Mouse (Mus musculus) thymus, adult 2 months (tissue): Measurements from ENCODE around the gene Gm10645. TPM values are rescaled to one million over a fixed set of nuclear protein-coding genes. Genes with fewer than 3 reads are reported as not detected.
A peak's percentile ranks its signal among the peaks of the same experiment; 100 is the strongest.

Source experiments
- DNase-seq: peaks from one replicate; pipeline ENCODE4 v3.0.0; 2021
- H3K27ac ChIP-seq: fragments of 200-500 bp; 2 replicates; pipeline ENCODE4 v1.5.1; 2012; ENCODE audit warnings: low read length, control low read depth; ENCODE audit not compliant: control insufficient read depth, insufficient read depth
- H3K27me3 ChIP-seq: fragments of 200-500 bp; 2 replicates; pipeline ENCODE4 v1.6.1; 2012; ENCODE audit warnings: mild to moderate bottlenecking, low read length, moderate library complexity, mixed read lengths; ENCODE audit not compliant: control insufficient read depth, insufficient read depth
- H3K36me3 ChIP-seq: fragments of 200-500 bp; 2 replicates; pipeline ENCODE4 v1.6.1; 2012; ENCODE audit warnings: mild to moderate bottlenecking, low read length, moderate library complexity; ENCODE audit not compliant: control insufficient read depth, insufficient read depth
- H3K4me1 ChIP-seq: fragments of 200-500 bp; replicated peaks from 2 replicates; pipeline ENCODE4 v1.6.1; 2012; ENCODE audit warnings: low read length; ENCODE audit not compliant: control insufficient read depth, insufficient read depth
- H3K4me3 ChIP-seq: fragments of 200-500 bp; 2 replicates; pipeline ENCODE4 v1.5.1; 2012; ENCODE audit warnings: mild to moderate bottlenecking, low read length, control low read depth, moderate library complexity; ENCODE audit not compliant: control insufficient read depth, insufficient read depth
- CTCF ChIP-seq: fragments of 200-500 bp; IDR thresholded peaks from 2 replicates; pipeline ENCODE4 v1.5.1; 2012; ENCODE audit warnings: mild to moderate bottlenecking, control low read depth, low read length, moderate library complexity, borderline replicate concordance; ENCODE audit not compliant: control insufficient read depth, poor library complexity, insufficient read depth; ENCODE audit errors: extremely low read depth
- POLR2A ChIP-seq: fragments of 200-500 bp; IDR thresholded peaks from 2 replicates; pipeline ENCODE4 v1.6.1; 2012; ENCODE audit warnings: mild to moderate bottlenecking, low read length, control low read depth, moderate library complexity; ENCODE audit not compliant: control insufficient read depth, poor library complexity, insufficient read depth; ENCODE audit errors: extremely low read depth
- WGBS: fragments of 180-500 bp; shearing (Covaris S2); methylation state at CpG from one replicate; pipeline ENCODE4 v1.1.7; 2018; 5-methylcytosine and 5-hydroxymethylcytosine counted together
- polyA plus RNA-seq: library from polyadenylated mRNA; depleted of rRNA; stranded (reverse); fragments of >200 nt; gene quantifications from 2 replicates; pipeline ENCODE4 v1.2.3, GENCODE M21; 2012

Gm10645 gene
- polyA plus RNA-seq, 1 experiment, result 0.86 TPM

DNA sequence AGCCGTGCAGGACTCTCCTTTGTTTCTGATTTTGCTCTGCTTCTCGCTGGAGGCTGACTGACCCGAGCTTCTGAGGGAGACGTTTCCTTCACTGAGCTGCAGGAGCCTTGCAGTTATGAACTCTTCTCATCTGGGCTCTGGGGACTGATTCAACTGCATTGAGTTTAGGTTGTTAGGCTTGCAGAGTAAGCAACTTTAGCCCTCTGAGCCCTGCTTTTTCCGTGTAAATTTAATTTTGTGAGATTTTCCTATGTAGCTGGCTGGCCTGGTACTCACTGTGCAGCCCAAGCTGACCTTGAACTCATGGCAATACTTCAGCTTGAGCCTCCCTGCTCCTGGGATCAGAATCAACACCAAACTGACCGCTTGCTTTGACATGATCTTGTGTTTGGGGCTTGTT is 4.9 kb upstream of the Gm10645 start:
- 48% methylated on average over 6 of the region's 6 CpGs for WGBS

DNA sequence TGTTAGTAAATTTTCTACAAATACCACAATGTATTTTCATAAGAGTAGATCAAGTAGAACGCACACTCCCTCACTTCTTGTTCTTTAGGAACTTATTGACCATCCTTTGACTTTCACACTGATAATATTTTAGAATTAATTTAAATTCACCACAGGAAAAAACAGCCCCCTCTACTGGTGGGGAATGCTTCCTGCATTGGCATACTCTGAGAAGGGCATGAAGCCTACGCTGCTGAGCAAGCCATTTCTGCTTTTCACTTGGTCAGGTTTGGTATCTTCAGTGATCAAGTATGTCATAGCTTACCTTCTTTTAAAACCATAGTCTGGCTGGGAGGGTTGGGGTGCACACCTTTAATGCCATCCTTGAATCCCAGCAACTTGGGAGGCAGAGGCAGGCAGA is 3.7 kb upstream of the Gm10645 start:
- no peak for DNase-seq
- WGBS, result 77% methylated on average over 2 of the region's 2 CpGs
- TF ChIP-seq CTCF (no peak), POLR2A (no peak)

More for the DNA sequence above, 4.9 kb upstream of the Gm10645 start:
- DNase-seq, result no peak
- Histone ChIP-seq H3K27ac (no peak overlapping the region), H3K36me3 (no peaks in the 10 kb centered on the region), H3K4me3 (no peak overlapping the region), H3K4me1 (peaks cover under 1% of the 10 kb centered on the region; the same call in 1 of the 2 replicates), H3K27me3 (peaks cover 3% of the 10 kb centered on the region; the same call in 1 of the 2 replicates)
- no peak for TF ChIP-seq POLR2A
- no peak for TF ChIP-seq CTCF

DNA sequence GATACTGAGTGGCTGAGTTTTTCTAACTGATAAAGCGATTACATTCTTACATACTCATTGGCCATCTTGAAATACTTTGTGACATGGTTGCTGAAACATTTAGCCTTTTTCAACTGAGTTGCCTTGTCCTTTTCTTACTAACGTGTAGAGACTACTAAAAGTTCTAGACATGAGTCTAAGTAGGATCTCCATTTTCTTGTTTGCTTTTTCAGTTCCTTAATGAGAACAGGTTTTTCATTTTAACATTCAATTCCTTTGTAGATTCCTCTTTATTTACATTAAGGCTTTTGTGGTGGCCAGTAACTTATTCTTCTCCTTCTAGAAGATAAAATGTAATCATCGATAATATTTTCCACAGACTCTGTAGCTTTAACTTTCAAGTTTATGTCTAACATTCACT is 3.2 kb upstream of the Gm10645 start:
- DNase-seq, result no peak
- Histone ChIP-seq H3K27me3 (peaks cover 3% of the 10 kb centered on the region; the same call in 1 of the 2 replicates), H3K4me1 (peaks cover 5% of the 10 kb centered on the region; the same call in 1 of the 2 replicates), H3K4me3 (no peak overlapping the region), H3K36me3 (no peaks in the 10 kb centered on the region), H3K27ac (no peak overlapping the region)
- TF ChIP-seq CTCF (no peak), POLR2A (no peak)
- WGBS, result 91% methylated on average over 3 of the region's 3 CpGs

More for the DNA sequence above, 3.7 kb upstream of the Gm10645 start:
- Histone ChIP-seq H3K36me3 (no peaks in the 10 kb centered on the region), H3K27me3 (peaks cover 3% of the 10 kb centered on the region; the same call in 1 of the 2 replicates), H3K4me1 (peaks cover 5% of the 10 kb centered on the region; the same call in 1 of the 2 replicates), H3K27ac (no peak overlapping the region), H3K4me3 (no peak overlapping the region)

DNA sequence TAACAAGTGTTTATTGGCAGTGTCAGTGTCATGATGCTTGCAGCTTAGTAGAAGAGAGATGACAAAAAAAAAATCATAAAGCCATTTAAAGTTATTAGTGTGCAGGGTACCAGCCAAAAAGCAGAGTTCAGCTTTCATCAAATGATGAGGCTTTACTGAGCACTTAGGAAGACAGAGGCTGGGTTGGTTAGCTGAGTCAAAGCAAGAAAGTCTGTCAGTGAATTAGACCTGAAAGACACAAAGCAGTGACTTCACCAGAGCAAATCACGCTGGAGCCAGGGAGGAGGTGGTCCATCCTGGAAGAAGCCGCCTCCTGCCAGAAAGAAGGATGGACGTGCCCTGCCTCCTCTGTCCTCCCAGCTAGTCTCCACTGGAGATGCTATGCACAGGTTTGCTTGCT is 2.0 kb upstream of the Gm10645 start:
- no peak overlapping the region for H3K27ac ChIP-seq
- WGBS, result 92% methylated on average over 3 of the region's 3 CpGs
- peaks cover 5% of the 10 kb centered on the region; the same call in 1 of the 2 replicates for H3K4me1 ChIP-seq
- H3K36me3 ChIP-seq, result no peaks in the 10 kb centered on the region
- no peak overlapping the region for H3K4me3 ChIP-seq
- H3K27me3 ChIP-seq, result peaks cover 3% of the 10 kb centered on the region; the same call in 1 of the 2 replicates
- DNase-seq, result no peak
- TF ChIP-seq CTCF (no peak), POLR2A (no peak)

DNA sequence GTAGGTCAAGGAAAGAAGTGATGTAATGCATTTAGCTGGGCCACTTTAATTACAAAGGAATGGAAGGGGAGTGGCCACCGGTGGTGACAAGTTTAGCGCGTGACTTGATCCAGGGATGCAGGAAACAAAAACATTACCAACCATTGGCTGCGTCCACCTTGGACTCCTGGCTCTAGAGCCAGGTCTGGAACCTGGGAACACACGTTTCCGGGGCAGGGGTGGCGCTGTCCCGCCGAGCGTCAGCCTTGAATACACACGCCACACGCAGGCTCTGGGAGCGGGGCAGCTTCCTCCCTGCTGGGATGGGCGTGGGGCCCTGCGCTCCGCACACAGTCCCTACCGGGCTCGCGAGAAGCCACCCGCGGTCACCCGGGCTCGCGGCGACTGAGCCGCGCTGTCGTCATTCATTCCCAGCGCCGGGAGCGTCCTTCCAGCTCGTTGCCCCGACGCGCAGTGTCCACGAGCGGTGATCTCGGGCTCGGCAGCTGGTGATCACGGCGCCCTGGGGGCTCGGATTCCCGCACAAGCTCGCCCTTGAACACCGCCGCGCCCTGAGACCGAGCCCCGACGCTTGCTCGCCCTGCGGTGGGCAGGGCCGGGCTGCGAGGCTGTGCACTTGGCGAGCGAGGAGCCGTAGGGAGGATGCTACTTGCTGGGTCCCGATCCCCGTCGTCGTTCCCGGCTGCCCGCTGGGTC is 587 bp downstream of the Gm10645 start, which contains the start of gene Tbc1d9:
Gene Tbc1d9, plus strand, starts transcription at position 118 of the 696 bp plus-strand sequence.
- 2% methylated on average over 61 of the region's 63 CpGs for WGBS

DNA sequence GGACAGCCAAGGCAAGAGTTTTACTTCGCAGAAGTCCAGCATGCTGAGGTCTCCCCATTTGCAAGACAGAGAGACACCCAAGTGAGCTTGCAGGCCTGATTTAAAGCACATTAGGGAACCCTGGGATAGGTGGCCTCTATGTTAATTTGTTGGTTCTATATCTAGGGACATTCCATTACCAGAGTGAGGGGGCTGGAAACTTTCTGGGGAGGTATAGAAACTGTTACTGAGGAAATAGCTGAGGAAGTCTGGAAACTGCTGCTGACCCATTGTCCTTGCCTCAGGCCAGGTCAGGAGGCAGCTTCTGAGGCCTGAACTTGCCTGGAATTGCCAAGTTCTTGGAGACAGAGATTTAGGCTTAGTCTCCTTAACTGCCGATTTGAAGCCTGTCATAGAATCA is 5.4 kb downstream of the Gm10645 start:
- Histone ChIP-seq H3K4me3 (no peak overlapping the region), H3K4me1 (peaks cover 1% of the 10 kb centered on the region; the same call in 1 of the 2 replicates), H3K27me3 (no peaks in the 10 kb centered on the region), H3K27ac (no peak overlapping the region), H3K36me3 (no peaks in the 10 kb centered on the region)
- TF ChIP-seq POLR2A (no peak), CTCF (no peak)
- WGBS, result 95% methylated on average over 2 of the region's 2 CpGs
- DNase-seq, result no peak

More for the DNA sequence above, 587 bp downstream of the Gm10645 start, which contains the start of gene Tbc1d9:
- TF ChIP-seq POLR2A, result no peak
- no peak for TF ChIP-seq CTCF
- H3K36me3 ChIP-seq, result no peaks in the 10 kb centered on the region
- peak within 1 kb of the TSS; percentile 32 for H3K4me3 ChIP-seq
- H3K4me1 ChIP-seq, result peaks cover 5% of the 10 kb centered on the region; the same call in 1 of the 2 replicates
- peak; percentile 5 for DNase-seq
- H3K27me3 ChIP-seq, result peaks cover 3% of the 10 kb centered on the region; the same call in 1 of the 2 replicates
- no peak within 1 kb of the TSS for H3K27ac ChIP-seq

DNA sequence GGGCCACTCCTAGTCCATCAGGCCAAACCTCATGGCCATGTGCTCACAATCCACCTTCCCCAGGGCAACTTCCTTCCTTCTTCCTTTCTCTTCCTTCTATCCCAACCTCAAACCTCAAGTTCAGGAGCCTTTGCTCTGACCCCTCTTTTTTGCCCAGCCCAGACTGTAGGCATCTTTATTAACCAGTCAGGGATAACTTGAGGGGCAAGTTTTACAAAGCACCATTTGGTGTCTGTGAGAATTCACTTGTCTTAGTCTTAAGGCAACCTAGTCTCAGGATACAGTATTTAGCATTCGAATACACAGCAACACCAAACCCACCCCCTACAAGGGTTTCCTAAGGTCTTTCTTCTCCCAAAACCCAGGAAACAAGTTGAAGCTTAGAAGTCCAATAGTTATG is 6.4 kb downstream of the Gm10645 start:
- H3K36me3 ChIP-seq, result no peaks in the 10 kb centered on the region
- WGBS, result 95% methylated on average over 1 of the region's 1 CpGs
- H3K27me3 ChIP-seq, result no peaks in the 10 kb centered on the region
- no peaks in the 10 kb centered on the region for H3K4me1 ChIP-seq
- TF ChIP-seq POLR2A, result no peak
- no peak for TF ChIP-seq CTCF
- no peak for DNase-seq
- no peak overlapping the region for H3K4me3 ChIP-seq
- H3K27ac ChIP-seq, result no peak overlapping the region
